Mouse (Mus musculus): ENCODE results near the gene Hbb-bs. TPM values are rescaled to one million over a fixed set of nuclear protein-coding genes. Genes with fewer than 3 reads are reported as not detected.
"Not testable (repeated sequence)": the region's sequence is repeated elsewhere in the genome, so short reads cannot be mapped to it uniquely, and the experiment has no call there.

Gene Hbb-bs
- total RNA-seq, 2 experiments from 2014 or later = 41.0 to 135 TPM

DNA sequence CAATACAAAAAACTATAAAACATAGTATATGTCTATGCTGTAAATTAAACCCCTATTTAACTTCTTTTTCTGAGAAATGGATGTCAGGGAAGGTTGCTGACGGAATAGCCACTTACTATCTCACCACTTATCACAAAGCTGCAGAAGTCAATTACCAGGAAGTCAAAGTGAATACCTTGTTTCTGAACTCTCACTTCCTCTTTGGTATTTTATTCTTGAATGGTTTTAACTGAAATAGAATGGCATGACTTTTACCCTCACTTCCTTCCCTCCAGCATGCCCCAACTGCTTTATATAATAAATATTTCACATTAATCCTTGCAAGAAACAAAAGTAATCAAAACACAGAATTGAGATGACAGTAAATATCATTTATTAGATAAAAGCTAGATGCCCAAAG, 15.7 kb downstream of the Hbb-bs start:
- DNase-seq = no peak
- intact Hi-C loops (cut with DNase I) = no loop called here

- DNase-seq = no peak
- intact Hi-C loops (cut with DNase I) = no loop called here
Observed at GRCm38 (mm10) chr7:103811223-103811845, 16.6 kb downstream of the Hbb-bs start.

DNA sequence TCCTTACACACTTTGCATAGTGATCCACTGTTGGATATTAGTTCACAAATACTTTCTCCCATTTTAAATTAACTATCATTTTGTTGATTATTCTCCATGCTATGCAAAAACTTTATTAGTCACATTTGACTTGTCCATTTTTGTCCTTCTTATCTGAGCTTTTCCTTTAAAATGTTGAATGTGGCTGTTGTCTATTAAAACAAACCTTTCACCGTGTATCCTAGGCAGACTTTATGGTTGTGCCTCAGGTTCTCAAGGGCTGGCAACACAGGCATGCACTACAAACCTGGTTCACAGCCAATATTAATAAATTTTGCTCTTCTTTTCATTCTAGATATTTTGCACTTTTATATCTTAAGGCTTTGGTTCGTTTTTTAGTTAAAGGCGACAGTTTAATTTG, 17.1 kb downstream of the Hbb-bs start:
- no peak for DNase-seq
- intact Hi-C loops (cut with DNase I) = no loop called here

DNA sequence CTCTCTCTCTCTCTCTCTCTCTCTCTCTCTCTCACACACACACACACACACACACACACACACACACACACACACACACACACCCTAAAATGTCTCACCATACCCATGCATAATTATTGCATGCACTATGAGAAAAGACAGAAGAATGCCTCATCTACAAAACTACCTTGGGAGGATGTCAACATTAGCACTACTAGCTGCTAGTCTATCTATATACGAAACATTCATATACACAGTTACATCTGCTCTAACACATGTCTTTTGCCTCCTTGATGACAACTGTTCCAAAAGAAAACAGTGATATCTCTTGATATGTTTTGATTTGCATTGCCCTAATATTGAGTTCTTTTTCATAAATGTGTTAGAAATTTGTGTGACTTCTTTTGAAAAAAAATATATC, 17.6 kb downstream of the Hbb-bs start:
- intact Hi-C loops (cut with DNase I) = no loop called here
- no peak for DNase-seq

GRCm38 (mm10) chr7:103809801-103810155, 18.1 kb downstream of the Hbb-bs start:
- intact Hi-C loops (cut with DNase I) = no loop called here
- DNase-seq = no peak

DNA sequence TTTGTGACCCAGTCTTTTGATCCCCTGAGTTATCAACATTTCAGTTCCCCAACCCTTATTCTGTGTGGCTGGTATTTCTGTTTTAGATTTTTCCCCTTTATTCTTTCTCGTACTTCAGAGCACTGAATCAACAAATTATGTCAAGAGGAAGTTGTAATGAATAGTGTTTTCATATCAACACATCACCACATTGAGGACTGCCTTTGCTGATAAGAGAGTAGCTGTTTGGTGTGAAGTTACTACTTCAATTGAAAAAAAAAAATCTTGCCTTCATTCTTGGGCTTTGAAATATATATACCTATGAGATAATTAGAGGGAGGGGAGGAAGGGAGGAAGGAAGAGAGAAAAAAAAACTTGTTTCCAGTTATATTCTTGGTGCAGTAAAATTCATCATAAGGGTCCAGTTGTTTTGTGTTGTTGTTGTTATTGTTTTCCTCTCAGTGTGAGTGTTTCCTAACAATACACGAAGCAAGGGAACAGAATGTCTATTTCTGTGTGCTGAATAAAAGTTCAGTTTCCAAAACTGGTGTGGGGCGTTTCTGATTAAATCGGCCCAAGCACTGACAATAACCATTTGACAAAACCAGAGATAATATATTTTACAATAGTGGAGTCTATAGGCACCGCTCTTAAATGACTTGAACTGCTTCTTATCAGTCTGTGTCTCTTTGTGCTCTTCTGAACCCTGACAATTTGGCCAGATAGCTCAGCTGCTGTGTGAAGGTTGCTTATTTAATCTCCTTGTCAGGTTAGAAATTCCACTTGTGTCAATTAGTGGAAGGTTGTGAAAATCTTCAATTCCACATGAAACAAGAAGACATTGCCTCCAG, 18.7 kb downstream of the Hbb-bs start:
- no peak for DNase-seq
- intact Hi-C loops (cut with DNase I) = no loop called here

- DNase-seq; intact Hi-C loops (cut with DNase I): not testable (repeated sequence)
Observed at GRCm38 (mm10) chr7:103808120-103808519, 19.8 kb downstream of the Hbb-bs start.

GRCm38 (mm10) chr7:103806856-103807255, 21.0 kb downstream of the Hbb-bs start:
- intact Hi-C loops (cut with DNase I) = no loop called here
- DNase-seq = no peak

DNA sequence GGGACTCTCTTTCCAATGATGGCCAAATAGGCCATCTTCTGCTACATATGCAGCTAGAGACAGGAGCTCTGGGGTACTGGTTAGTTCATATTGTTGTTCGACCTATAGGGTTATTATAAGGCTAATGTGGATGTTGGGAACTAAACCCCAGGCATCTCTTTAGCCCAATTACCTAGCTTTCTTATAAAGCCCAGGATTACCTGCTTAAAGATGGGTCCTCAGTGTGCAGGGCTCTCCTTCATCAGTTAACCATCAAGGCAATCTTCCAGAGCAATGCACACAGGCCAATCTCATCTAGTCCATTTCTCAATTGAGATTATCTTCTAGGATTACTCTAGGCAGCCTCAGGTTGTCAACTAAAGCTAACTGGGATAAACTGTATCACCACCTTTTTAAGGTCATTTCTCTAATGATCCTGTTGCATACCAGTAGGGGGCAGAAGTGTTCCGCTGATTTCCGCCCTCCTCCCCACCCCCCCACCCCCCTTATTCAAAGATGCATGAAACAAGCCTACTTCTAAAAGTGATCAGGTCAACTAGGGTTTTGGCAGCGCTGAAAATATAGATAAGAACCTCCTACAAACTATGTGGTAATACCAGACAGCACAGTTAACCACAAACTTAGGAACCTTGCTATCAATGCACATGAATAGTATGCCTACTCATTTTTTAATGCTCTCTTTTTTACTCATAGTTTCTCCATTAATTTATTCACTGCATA, 35.1 kb downstream of the Hbb-bs start:
- DNase-seq = no peak

GRCm38 (mm10) chr7:103791721-103792120, 36.2 kb downstream of the Hbb-bs start, which contains the start of gene Olfr67:
Gene Olfr67, minus strand, starts transcription at chr7:103791821.
- intact Hi-C loops (cut with DNase I) = no loop called here
- no peak for DNase-seq

More for the DNA sequence above, 35.1 kb downstream of the Hbb-bs start:
- intact Hi-C loops (cut with DNase I) = no loop called here

- intact Hi-C loops (cut with DNase I) = no loop called here
- no peak for DNase-seq
Observed at GRCm38 (mm10) chr7:103779598-103779997, 48.3 kb downstream of the Hbb-bs start, which contains the start of gene Olfr68. Gene Olfr68, minus strand, starts transcription at chr7:103779698.

- DNase-seq; intact Hi-C loops (cut with DNase I): not testable (repeated sequence)
Observed at GRCm38 (mm10) chr7:103777652-103778051, 50.2 kb downstream of the Hbb-bs start.

Other genes starting within 250 kb of the Hbb-bs start
- gene Olfr618, start 238.0 kb downstream of the Hbb-bs start, total RNA-seq (2021) = not detected
- not detected for gene Olfr619, start 227.5 kb downstream of the Hbb-bs start, total RNA-seq (2021)
- not detected for gene Olfr620, start 215.6 kb downstream of the Hbb-bs start, total RNA-seq (2021)
- gene Olfr622, start 185.4 kb downstream of the Hbb-bs start, total RNA-seq (2021) = not detected
- gene Olfr623, start 164.4 kb downstream of the Hbb-bs start, total RNA-seq (2021) = not detected
- gene Olfr624, start 156.9 kb downstream of the Hbb-bs start, total RNA-seq (2021) = under 1 TPM in 1 of 2 experiments, not detected in 1; 0.08 TPM
- gene Olfr625-ps1, start 145.4 kb downstream of the Hbb-bs start, total RNA-seq (2021) = not detected
- not detected for gene Olfr243, start 113.4 kb downstream of the Hbb-bs start, total RNA-seq (2021)
- not detected for gene Olfr628, start 97.7 kb downstream of the Hbb-bs start, total RNA-seq (2021)
- not detected for gene Olfr629, start 83.2 kb downstream of the Hbb-bs start, total RNA-seq (2021)
- gene Olfr630, start 70.8 kb downstream of the Hbb-bs start, total RNA-seq (2021) = not detected
- gene Olfr69, start 56.5 kb downstream of the Hbb-bs start, total RNA-seq (2021) = not detected
- not detected for gene Olfr68, start 48.4 kb downstream of the Hbb-bs start, total RNA-seq (2021)
- not detected for gene Olfr67, start 36.3 kb downstream of the Hbb-bs start, total RNA-seq (2021)
- 10 to 100 TPM in 1 of 2 experiments, 1 to 10 TPM in 1; 8.8 to 20.4 TPM for gene Hbb-bt, start 14.1 kb downstream of the Hbb-bs start, total RNA-seq (2021)
- not detected for gene Hbb-bh2, start 12.4 kb upstream of the Hbb-bs start, total RNA-seq (2021)
- not detected for gene Hbb-bh1, start 15.1 kb upstream of the Hbb-bs start, total RNA-seq (2021)
- not detected for gene Hbb-y, start 25.1 kb upstream of the Hbb-bs start, total RNA-seq (2021)
- not detected for gene Olfr66, start 58.2 kb upstream of the Hbb-bs start, total RNA-seq (2021)
- gene Olfr64, start 66.4 kb upstream of the Hbb-bs start, total RNA-seq (2021) = not detected
- not detected for gene Olfr65, start 75.4 kb upstream of the Hbb-bs start, total RNA-seq (2021)
- gene Olfr631, start 100.7 kb upstream of the Hbb-bs start, total RNA-seq (2021) = not detected
- not detected for gene Olfr632, start 106.3 kb upstream of the Hbb-bs start, total RNA-seq (2021)
- not detected for gene Olfr633, start 116.3 kb upstream of the Hbb-bs start, total RNA-seq (2021)
- gene Olfr635, start 143.1 kb upstream of the Hbb-bs start, total RNA-seq (2021) = under 1 TPM in 1 of 2 experiments, not detected in 1; 0.08 TPM
- gene Olfr638, start 170.7 kb upstream of the Hbb-bs start, total RNA-seq (2021) = not detected
- gene Olfr639, start 189.2 kb upstream of the Hbb-bs start, total RNA-seq (2021) = under 1 TPM; 0.10 to 0.38 TPM
- gene Olfr640, start 197.5 kb upstream of the Hbb-bs start, total RNA-seq (2021) = not detected
- gene Olfr641, start 207.3 kb upstream of the Hbb-bs start, total RNA-seq (2021) = not detected
- not detected for gene Olfr642, start 224.6 kb upstream of the Hbb-bs start, total RNA-seq (2021)
- not detected for gene 4930516K23Rik, start 233.3 kb upstream of the Hbb-bs start, total RNA-seq (2021)
- gene Olfr644, start 243.8 kb upstream of the Hbb-bs start, total RNA-seq (2021) = not detected